Mouse (Mus musculus) cerebellum, adult 11-12 months (tissue): Measurements from ENCODE around the gene Hcar1.

Experiments
- DNase-seq: peaks from one replicate; pipeline ENCODE4 v3.0.0; 2022

The Hcar1 gene

DNA sequence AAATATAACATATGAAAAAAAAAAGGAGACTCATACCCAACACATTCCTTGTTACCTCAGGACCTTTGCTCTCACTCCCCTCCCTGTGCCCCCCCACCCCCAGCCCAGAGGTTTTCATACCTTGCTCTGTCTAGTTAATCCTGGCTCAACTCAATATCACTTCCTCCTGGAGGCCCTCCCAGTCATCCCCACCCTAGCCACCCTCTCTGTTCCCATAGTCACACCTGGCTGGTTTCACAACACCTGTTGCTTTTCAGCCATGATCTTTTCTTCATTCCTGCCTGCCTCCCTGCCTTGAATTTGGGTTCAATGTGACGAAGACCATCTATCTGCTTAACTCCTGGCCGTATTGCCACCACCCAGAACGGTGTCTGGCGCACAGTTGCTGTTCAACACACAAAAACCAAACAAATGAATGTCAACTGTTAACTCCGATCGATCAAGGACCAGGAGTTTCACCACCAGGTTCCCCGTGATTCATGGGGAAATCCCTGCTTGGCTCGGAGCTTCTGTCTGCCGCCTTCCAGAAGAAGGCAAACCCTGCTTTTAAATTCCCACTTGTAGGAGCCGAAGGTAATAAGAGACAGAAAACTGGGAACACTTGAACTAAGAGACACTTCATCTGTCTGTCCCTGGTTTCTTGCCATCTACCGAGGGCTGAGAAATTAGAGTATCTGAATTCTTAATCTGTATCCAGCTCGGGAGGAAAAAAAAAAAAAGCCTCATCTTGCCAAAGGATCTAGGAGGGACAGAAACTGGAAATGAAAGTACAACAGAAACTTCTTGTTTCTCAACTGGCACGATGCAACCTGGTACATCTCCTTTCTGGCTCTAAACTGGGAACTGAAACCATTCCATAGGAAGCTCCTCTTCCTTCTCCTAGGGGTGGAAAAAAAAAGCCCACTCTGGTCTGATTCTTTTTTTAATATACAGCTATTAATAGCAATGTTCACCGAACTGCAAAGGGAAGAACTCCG, 17.2 kb downstream of the Hcar1 start:
- no peak for DNase-seq

DNA sequence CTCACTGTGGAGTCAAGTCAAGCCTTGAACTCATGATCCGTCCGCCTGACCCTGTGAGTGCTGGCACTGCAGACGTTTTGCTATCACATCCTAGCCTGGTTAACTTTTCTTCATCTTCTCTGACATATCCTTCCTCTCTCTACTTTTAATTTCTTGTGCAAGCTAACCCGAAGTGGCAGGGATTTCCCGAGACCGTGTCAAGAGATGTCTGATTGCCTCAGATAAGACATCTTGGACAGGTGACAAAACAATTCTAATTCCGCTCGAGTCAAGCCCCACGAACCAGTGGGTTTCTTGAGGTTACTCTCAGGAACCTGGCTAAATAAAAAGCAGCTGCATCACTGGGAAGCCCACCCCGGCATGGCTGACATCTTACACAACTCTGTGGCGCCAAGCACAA, 21.0 kb downstream of the Hcar1 start:
- DNase-seq: no peak

DNA sequence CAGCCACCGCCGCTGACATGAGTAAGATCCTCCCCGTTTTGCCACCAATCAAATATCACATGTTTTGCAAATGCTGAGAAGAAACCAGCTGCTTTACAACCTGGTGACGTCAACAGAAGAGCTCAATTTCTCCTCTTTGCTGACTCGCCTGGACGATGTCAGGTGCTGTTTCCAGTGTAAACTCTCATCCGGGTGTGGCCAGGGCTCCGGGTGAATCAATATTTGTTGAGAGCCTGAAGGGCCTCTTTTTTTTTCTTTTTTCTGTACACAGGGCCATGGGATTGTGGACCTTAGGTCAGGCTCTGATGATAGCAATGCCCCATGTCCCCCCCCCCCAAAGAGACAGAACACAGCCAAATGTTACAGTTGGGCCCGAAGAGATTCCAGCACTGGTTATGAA, 25.3 kb downstream of the Hcar1 start:
- no peak for DNase-seq

DNA sequence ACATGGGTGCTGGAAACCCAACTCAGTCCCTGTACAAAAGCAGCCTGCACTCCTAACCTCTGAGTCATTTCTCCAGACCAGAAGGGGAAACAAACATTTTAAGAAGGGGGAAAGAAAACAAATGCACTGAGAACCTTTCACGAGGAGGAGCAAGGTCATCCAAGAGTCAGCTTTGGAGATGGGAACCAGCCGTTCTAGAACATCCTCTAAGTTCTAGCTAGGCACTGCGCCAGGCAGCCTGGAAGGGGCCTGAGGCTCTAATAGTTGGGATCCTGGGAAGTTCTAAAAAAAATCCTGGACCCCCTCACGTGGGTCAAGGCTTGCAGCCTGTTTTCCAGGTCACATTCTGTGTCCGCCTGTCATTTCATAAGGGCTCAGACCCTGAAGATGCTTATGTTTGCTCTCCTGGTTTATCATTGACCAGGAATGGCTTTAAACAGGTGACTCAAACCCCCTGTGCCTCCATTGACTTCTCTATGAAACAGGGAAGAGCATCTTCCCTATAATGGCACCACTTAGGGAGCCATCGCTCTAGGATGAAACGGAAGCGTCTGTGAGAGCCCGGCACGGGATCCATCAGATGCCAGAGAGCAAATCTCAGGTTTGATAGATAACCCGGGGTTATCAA, 25.8 kb downstream of the Hcar1 start:
- no peak for DNase-seq

DNA sequence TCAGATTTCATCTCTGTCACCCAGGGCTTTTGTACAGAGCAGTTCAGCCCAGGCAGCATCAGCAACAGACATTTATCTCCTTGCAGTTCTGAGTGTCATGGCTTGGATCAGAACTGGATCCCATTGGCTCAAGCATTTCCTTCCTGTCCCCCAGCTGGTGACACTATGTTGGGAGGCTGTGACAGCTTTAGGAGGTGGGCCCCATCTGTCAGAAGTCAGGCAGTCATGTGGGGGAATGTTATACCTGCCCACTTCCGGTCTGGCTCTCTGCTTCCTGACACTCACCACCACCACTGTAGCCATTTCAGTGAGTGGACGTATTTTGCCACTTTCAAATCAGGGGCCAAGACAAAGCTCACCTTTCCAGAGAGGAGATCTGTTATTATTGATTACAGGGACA, 28.4 kb downstream of the Hcar1 start:
- DNase-seq: no peak

DNA sequence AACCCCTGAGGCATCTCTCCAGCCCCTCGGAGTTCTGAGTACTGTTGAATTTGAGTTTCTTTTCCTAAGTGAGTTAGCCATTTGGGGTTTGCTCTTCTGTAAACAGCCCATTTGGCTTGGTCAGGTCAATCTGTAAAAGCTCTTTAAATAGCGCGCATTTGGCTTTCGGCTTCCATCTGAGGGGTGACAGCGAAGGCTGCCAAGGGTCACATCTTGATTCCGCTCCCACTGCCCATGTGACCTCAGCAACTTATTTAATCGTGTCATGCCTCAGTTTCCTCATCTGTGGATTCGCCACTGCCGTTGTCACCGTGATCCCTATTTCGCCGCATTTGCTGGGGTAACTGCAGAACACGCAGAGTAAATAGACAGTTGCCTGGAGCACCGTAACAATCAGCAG, 35.5 kb downstream of the Hcar1 start:
- DNase-seq: no peak

DNA sequence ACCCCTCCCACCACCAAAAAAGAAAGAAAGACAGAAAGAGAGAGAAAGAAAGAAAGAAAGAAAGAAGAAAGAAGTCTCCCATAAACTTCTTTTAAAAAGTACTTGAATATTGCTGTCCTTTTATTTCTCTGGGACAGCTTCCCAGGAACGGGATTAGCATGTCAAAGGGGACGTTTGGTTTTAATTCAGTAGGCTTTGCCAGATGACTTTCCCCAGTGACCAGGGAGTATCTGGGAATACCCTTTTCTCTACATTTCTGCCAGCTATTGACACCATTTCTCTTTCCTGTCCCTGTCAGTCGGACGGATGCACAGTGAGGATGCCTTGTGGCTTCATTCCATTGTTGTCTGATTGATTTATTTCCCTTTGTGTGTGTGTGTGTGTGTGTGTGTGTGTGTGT, 36.0 kb downstream of the Hcar1 start:
- DNase-seq: no peak

DNA sequence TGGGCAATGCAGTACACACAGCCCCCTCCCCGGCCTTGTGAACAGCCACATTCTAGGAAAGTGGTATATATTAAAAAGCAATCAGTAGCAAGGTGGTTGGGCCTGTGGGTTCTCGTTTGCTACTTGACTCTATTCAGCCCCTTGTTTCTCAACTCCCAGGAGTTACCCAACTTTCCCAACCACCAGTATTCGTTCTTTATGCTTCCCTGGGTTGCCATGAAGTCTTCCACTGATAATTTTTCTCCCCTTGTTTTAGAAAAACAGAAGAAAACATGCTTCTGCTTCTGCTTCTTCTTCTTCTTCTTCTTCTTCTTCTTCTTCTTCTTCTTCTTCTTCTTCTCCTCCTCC, 36.9 kb downstream of the Hcar1 start:
- DNase-seq: no peak

DNA sequence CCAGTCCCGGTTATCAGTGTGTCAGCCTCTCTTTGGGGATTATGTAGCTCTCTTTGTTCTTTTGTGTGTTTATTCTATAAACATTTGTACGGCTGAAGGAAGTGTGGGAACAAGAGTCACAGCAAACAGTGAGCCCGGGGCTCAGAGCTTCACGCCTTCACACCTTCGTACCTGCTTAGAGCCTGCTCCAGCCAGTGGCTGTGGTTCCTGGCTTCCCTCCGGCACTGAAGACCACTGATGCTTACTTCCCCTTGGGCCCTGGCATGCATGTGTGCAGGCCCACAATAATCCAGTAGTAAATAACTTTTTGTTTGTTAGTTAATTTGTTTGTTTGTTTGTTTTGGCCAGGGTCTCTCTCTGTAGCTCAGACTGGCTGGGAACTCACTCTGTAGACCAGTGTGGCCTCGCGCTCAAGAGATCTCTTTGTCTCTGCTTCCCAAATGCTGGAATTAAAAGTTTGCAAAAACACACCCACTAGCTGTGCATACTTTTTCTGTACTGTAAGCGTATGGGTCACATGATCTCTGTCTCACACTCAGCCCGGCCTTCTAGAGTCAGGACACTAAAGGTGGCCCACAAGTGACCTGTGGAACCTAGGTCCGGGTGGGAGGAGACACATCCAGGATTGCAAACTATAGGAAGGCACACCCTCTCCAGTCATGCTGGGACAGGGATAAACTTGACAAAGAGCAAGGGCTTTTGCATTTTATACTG, 37.4 kb downstream of the Hcar1 start:
- no peak for DNase-seq

DNA sequence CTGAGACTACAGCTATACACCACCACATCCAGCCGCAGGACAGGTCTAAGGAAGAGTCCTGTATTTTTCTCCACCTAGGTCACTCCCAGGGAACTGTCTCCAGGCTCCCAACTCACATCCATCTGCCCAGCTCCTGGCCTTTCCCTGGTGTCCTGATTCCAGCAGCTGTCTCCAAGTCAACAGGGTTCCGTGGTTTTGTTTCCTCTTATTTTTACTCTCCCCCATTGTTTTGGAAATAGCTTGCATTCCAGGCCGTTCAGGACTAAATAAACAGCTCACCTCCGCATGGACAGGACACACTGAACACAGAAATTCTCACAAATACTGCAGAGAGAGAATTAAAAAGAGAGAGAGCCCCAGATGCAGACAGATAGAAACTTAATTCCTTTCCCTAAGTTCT, 42.4 kb downstream of the Hcar1 start:
- DNase-seq: no peak

DNA sequence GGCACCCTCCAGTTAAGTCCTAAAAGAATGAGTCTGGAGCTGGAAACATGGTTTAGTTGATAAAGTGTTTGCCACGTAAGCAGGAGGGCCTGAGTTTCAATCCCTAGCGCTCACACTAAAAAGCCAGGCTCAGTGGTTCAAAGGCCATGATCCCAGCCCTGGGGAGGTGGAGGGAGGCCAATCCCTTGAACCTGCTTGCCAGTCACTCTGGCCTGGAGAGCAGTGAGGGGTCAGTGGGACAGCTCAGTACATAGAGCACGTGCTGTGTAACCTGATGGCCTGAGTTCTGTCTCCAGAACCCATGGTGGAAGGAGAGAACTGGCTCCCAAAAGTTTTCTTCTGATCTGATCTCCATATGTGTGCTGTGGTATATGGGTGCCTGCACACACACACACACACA, 45.0 kb downstream of the Hcar1 start:
- DNase-seq: no peak

DNA sequence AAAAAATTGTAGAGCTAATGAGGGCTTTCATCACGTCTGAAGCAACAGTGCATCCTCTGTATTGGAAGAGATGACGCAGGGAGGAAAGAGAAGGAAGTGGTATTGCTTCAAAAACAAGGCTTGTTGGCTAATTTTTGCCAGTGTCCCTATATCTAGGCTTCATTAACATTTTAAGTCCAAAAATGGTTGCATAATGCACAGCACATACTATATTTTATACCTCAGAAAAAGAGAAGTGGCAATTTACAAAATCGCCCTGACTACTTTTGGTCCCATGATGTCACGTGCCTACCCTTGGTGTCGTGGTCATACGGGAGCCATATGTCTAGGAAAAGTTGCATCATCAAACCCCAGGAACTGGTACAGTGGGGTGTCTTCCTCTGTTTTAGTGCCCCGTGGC, 47.5 kb downstream of the Hcar1 start:
- DNase-seq: no peak

DNA sequence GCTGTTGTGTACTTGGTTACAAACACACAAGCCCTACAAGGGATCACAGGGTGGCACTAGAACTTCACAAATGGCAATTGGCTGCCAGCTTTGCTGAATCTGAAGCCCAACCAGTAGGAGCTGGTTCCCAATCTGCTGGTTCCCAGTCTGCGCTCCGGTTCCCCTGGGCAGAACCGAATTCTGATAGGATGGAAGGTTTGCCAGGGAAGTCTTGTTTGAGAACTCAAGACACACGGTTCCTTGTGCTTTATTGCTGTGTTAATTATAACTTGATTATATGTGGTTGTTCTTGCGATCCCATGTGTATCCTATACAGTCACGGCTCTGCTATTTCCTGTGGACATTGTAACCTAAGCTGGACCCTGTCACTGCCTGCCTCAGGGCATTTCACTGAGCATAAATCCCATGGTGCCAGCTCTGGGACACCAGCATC, 52.1 kb downstream of the Hcar1 start:
- no peak for DNase-seq
